Mouse (Mus musculus): Measurements from ENCODE around the gene Tspan18.
A peak's percentile ranks its signal among the peaks of the same experiment; 100 is the strongest.

Gene Tspan18

DNA sequence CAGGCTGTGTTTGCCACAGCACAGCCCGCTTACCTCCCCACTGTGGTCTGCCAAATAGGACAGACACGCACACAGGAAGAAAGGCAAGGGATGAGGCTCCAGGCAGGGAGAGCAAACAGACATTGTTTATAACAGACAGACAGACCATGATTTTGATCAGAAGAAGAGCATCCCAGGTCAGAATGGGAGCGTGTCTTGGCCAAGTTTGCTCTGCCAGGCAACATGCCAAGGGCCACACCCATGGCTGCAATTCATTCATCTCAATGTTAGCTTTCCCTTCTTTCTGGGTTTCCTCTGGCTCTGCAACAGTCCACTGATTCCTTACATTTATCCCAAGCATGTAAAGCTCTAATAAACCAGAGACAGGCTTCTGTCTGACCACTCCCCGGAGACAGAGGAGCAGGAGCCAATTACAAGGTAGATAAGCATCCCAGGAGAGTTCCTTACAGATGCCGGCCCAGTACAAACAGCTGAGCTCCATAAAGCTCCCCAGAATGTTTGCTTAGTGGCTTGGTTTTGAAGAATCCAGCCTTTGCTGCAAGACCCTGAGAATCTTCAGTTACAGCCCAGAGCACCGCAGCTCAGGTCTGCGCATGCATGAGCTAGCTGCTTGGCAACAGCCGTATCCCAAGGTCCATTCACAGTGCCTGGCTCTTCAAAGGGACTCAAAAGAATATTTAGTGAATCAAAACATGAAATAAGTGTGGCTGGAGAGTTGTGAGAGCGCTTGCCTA, 5.2 kb upstream of the Tspan18 start:
- no peak for DNase-seq (ENCODE audit: low read depth, low spot score)

DNA sequence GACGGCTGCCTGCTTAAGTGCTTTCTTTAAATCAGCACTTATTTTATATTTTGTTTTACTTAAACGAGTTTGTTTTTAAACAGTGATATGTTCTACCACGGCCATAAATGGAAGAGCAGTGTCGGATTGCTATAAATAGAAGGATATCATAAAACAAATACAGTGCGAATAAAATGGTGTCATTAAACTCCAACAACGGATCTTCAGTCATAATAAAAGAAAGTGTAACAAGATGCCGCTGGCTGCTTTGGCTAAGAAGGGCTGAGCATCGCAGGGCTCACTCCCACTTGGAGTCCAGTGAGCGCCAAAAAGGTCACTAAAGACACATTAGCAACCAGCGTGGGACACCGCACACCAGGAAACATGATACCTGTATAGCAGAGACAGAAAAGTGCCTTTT, 1.7 kb upstream of the Tspan18 start:
- DNase-seq (ENCODE audit: low read depth, low spot score) = no peak

DNA sequence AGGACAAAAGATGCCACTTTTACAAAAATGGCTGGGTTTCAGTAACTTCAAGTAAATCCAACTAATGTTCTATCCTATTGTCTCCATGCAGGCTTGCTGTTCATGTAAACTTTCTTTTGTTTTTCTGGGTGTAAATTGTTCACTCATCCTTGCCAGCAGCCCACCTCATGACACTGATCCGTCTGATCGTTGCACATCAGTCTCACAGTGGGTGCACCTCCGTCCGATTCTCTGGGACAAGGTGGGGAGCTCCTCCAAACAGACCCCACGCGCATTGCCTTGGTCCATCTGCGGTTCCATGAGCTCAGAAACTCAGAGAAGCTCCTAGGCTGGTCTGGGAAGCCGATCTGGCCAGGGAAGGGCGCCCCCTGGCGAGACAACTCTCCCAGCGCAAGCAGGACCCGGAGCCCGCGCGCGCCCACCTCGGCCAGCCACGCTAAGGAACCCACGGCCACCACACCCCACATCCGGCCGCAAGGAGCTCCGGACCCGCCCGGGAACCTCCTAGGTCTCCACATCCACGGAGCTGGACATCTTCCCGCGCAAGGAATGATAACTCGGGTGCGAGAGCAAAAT, 976 bp downstream of the Tspan18 start:
- peak; percentile 70 for DNase-seq (ENCODE audit: low read depth, low spot score)

DNA sequence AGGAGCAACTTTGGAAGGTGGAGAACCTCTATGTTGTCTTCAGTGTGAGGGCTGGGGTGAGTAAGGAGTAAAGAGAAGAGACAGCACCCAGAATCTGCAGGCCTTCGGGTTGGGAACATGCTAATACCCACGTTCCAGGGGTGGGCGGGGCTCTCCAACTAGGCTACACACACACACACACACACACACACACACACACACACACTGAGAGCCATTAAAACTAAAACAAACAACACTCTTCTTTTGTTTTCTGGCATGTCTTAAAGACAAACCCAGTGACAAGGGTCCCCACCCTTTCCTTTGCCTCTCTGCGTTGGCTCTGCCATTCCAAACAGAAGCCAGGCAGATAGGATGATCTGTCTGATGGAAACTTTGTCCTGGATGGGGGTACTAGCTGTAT, 2.0 kb downstream of the Tspan18 start:
- no peak for DNase-seq (ENCODE audit: low read depth, low spot score)

DNA sequence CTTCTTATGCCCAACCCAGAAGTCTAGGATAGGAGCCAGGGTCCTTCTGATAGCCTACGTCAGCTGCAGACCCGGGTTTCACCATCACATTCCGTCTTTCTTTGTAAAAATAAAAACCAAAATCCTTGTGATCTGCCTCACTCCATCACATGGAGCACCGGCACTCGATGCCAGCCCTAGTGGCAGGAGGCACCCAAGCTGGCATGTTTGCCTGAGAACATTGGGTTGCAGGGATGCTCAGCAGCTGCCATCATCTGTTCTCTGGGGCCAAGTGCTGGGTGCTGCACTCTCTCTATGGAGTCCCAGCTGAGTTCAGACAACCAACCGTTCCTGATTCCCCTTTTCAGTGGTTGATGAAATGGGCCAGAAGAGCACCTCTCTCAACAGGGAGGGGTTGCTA, 3.2 kb downstream of the Tspan18 start:
- DNase-seq (ENCODE audit: low read depth, low spot score) = no peak

DNA sequence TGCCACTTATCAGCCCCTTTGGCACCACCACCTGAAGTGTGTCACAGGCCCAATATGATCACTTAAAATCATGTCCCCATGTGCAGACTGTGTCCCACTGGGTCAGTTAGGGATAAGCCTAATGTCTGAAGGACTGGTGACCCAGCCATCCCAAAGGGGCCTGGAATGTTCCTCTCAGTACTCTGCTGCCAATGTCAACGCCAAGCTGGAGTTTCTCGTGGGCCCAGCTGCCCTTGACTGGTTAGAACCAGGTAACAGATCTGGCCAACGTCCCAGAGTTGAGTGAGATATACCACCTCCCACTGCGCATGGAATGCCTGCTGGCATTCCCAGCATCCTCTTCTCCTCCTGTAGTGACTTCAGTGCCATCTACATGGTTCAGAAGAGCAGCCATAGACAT, 5.2 kb downstream of the Tspan18 start:
- no peak for DNase-seq (ENCODE audit: low read depth, low spot score)

DNA sequence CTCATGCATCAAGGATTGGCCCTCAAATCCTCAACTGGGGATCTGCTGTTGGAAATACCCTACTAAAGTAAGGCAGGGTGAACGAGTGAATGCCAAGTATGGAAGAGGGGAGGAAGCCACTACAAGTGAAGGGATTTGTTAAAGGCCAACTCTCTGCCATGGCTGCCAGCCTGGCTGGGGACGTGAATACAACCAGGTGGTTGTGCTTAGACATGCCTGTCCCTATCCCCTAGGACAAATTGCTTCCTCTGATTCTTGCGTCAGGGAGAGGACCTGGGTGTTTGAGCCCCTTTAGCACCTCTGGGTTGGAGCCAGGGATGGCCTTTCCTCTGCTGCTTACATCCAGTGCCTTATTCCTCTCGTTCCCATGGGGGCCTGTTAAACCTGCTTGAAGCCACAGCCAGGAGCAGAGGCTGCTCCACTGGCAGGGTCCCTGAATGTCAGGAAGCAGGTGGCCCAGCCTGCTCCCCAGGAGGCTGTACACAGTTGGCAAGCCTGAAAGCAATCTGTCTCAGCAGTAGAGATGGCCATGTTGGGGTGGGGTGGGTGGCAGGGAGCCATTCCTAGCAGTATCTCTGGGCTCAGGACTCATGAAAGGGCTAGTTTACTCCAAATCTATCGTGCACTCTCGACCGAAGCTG, 6.3 kb downstream of the Tspan18 start:
- DNase-seq (ENCODE audit: low read depth, low spot score) = no peak

DNA sequence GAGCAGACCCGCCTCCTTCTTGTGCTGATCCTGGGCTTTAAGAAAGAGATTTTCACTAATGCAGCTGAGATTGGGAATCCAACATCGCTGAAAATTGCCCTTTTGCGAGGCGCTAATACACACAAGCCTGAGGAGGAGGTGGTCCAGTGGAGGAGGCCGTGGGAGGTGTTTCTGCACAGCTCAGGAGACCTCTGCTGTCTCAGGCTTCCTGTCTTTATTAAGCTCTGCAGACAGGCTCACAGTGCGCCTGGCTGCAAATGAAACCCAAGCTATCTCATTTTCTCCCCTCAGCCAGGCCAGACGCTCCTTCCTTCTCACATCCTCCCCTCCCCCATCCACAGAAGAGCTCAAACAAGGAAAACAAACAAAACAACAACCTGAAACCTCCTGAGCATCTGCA, 9.6 kb downstream of the Tspan18 start:
- no peak for DNase-seq (ENCODE audit: low read depth, low spot score)

DNA sequence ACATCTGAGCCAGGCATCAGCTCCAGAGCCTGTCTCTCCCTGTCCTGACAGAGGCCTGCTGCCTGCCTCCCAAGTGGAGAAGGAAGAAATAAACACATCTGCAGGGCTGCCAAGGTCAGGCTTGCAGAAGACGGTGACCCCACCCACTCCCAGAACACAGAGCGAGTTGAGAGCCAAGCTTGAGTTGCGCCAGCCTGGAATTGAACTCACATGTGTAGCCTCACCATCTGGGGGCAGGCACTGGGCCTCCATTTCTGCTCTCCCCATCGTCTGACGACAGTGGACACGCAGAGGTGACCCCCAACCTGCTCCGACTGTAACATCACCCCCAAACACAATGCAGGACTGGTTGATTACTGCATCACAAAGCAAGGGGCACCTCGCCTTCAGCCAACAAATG, 12.4 kb downstream of the Tspan18 start:
- no peak for DNase-seq (ENCODE audit: low read depth, low spot score)

DNA sequence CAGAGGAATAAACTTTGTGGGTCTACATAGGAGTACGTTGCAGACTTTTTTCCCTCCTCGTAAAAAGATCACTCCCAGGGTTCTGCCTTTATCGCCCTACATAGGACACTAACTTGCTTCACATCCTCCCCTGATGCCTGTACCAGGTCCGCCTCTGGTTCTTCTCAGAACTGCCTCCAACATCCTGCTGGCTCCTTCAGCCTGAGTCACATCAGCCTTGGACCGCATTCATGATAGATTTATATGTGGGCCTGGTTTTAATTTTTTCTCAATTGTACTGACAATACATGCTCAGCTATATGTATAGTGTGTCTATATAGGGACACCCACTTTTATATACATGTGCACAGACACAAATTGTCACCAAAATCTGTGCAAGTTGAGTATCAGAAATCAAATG, 14.0 kb downstream of the Tspan18 start:
- DNase-seq (ENCODE audit: low read depth, low spot score) = no peak

DNA sequence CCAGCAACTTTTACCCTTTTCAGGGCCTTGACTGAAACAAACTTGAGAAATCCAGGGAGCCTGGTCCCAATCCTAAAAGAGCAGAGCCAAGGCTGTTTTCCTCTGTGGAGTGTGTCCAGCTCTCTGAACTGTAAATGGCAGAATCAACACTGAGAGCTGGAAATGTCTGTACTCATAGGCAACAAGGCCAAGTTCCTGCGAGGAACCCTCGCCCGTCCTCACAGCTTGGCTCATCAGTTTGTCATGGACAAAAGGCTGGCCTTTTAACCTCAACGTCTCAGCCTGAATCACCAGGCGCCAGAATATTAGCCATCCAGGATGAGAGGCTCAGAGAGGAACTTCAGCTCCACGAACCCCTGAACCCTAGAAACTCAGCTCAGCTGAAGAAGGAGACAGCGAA, 14.7 kb downstream of the Tspan18 start:
- DNase-seq (ENCODE audit: low read depth, low spot score) = no peak

DNA sequence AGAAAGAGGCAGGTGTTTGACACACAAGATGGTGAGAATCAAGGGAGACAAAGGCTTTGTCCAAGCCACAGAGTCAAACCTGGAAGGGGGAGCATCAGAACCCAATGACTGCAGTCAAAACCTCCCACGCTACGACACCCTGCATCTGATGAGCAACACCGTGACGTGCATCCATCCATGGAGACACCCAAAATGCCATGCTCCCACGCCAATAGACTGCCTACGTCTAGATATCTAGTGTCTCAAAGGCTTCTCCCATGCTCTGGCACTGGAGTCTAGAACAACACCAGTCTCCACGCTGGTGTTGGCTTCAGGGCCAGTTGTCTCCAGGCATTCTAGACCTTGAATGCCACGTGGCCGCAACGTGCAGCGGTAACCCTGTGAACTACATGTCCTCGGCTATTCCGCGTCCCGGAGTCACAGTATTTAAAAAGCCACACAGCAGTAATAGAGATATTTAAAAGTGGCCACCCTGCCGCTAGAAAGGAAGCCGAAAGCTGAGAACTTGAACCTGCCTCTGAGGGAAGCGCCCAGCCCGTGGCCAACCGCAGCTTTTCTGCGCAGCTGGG, 15.4 kb downstream of the Tspan18 start:
- no peak for DNase-seq (ENCODE audit: low read depth, low spot score)

DNA sequence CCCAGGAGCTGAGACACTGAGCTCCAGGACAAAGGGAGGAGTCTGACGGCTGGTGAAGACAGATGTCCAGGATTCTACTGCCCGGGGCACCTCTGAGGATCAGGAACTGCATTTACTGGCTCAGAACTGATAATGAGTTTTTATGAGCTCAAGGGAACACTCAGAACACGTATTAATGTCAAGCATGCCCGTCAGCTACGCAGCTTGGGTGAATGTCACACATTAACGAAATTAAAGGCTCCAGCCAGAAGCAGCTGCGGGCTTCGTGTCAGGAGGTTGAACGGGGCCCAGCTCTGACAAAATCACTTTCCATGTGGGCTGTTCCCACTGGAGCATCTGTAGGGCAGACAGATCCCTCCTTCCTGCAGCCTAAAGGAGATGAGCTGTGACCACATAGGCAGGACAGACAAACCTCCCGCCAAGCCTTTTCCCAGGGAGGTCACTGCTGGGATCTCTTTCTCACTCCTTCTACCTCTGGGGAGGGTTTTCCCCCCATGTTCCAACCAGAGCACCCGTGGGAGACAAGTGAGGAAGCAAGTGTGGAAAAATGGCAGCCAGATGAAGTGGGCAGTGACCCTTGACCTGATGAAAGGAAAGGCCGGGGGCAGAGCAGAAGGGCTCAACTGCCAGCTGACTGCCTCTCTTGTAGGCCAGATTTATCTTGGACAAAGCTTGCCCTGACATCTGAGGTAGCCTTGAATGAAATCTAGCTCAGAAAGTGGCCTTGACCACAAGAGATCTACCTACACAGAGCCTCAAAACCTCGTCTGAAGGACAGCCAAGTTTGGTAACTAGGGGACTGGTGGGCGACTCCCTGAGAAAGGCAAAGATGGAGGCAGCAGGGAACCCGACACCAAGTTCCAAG, 20.3 kb downstream of the Tspan18 start:
- no peak for DNase-seq (ENCODE audit: low read depth, low spot score)

DNA sequence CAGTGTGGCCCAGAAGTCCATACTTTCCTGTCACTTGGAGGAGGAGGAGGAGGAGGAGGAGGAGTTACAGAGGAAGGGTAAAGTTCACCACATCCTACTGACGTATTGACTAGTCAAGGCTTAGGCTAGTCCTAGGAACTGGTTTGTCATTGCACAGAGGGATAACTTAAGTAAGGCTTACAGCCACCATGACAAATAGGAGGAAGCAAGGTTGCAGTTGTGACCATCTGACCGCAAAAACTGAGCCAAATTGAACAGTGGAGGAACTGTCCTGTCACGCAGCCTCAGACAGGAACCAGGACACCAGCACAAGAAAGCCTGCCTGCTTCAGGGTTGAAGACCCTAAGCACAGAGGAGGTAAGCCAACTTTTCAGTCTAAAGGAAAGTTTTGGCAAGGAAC, 21.8 kb downstream of the Tspan18 start:
- no peak for DNase-seq (ENCODE audit: low read depth, low spot score)

DNA sequence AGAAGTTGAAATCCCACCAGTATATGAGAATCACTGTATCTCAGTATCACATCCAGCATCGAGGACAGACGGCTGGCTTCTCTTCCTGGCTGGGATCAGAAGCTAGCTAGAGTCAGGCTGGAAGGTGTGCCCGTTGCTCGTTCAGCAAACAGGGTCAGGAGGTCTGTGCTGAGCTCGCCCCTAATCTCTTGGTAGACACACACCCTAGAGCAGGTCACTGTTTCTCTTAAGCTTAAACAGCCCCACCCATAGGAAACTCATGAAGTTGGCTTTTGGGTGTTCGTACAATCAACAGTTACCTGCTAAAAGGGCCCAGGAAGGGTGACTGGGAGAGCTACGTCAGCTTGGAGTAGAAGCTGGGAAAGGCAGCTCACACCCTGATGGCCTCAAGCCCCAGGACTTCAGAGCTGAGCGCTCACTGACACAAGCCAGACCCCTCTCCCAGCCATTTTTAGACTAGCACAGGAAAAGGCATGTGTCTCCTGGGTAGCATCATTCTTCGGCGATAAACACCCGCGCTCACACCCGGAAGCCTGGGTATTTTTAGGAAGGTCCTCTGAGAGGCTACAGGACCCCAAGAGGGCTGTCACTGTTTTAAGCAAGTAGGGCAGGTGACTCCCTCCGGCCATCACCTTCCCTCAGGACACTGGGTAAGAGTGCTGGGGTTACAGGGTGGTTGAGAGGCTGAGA, 24.4 kb downstream of the Tspan18 start:
- DNase-seq (ENCODE audit: low read depth, low spot score) = no peak

DNA sequence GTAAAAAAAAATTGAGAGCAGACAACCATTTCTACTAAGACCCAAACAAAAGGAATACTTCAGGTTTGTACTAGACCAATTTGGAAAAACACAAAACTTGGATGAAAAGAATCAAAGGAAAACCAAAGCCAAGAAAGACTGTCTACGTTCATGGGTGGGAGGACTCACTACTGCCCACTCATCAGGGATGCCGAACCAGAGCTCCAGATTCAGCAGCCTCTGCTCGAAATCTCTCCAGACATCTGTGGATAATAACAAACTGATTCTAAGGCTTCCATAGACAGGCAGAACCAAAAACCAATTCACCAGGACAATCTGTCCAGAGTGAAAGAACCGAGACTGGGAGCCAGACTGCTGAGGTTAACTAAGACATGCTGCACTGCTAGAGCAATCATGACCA, 27.4 kb downstream of the Tspan18 start:
- no peak for DNase-seq (ENCODE audit: low read depth, low spot score)

DNA sequence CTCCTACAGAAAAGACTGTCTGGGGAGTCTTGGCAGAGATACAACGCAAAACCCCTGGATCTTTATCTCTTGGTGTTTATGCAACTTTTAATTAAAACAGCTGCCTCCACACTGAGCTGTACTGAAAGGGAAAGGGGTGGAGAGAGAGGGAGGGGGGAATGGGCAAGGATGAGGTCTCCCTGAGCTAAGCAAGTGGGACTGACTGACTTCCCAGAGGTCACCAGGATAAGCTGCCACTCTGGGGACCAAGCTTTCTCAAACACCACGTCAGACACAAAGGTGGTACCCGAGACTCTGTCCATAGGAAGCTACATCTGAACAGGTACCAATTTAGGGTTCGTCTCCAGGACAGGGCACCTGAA, 30.1 kb downstream of the Tspan18 start:
- no peak for DNase-seq (ENCODE audit: low read depth, low spot score)

DNA sequence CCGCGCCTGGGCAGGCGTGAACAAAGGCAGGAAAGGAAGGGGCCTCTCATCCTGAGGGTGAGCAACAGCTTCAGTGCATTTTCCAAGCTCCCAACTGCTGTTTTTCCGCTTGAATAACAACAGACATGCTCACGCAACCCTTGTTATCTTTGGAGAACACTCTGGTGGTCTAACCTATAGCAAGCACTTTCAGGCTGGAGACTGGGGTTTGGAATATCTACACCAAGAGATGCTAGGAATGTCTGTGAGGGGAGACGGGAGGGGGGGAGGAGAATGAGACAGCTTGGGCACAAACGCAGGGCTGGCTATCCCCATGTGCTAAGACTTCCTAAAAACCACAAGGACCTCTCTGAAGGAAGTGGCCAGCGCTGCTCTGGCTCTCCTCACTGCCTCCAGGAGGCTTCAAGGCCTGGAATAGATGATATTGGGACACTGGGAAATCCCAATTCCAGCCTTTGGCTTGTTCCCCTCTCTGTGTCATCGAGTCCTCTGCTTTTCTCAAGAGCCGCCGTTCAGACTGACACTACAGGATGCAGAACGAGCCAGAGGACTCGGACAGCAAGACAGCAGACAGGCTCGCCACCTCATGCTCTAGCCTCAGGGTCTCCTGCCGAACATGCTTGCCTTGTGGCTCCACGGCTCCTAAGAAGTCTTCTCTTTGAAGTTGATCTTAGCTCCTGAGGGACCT, 30.6 kb downstream of the Tspan18 start:
- no peak for DNase-seq (ENCODE audit: low read depth, low spot score)

DNA sequence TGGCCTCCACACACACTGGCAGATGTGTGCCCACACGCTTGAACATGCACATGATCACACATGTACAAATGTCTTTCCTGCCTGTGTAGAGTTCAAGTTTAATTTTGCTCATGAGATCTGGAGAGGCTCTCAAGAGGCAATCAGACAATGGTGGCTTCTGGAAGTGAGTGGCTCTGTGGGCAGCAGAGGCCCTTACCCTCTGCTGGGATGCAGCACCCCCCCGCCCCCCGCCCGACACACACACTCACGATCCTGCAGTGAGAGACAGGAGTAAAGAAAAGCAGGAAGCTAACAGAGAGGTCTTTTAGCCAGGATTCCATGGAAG, 31.1 kb downstream of the Tspan18 start:
- no peak for DNase-seq (ENCODE audit: low read depth, low spot score)

DNA sequence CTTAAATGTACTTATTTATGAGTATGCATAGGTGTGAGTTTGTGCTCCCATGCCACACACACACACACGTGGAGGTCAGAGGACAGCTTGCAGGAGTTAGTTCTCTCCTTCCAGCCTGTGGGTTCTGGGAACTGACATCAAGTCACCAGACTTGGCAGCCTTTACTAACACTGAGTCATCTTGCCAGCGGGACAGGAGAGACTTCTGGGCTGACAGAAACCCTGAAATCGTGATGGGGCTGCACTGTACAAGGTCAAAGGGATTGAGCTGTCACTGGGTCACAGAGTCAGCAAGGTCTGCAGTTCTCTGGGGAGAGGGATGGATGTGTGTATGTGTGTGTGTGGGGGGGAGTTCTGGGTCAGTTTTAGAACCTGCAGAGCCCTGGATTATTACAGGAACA, 36.6 kb downstream of the Tspan18 start:
- no peak for DNase-seq (ENCODE audit: low read depth, low spot score)

All from CD4-positive, CD25-positive, alpha-beta regulatory T cell, adult 2 months (primary cell).